Mouse (Mus musculus) retina, postnatal 7 days (tissue): ENCODE results near the gene Arhgef1.
"Not testable (repeated sequence)": the region's sequence is repeated elsewhere in the genome, so short reads cannot be mapped to it uniquely, and the experiment has no call there.

Experiments used
- DNase-seq: peaks from one replicate; pipeline ENCODE4 v3.0.0-alpha.2; 2012; ENCODE audit warnings: low read depth, low spot score

Gene Arhgef1

GRCm38 (mm10) chr7:24890281-24891216 is 12.2 kb upstream of the Arhgef1 start:
- peak; percentile 71 for DNase-seq

- DNase-seq = no peak
Observed at GRCm38 (mm10) chr7:24891241-24892124, 11.2 kb upstream of the Arhgef1 start.

GRCm38 (mm10) chr7:24892125-24892583 is 10.6 kb upstream of the Arhgef1 start:
- DNase-seq = no peak

GRCm38 (mm10) chr7:24895749-24896148 is 7.0 kb upstream of the Arhgef1 start:
- not testable (repeated sequence) for DNase-seq

- no peak for DNase-seq
Observed at GRCm38 (mm10) chr7:24896269-24896668, 6.4 kb upstream of the Arhgef1 start.

GRCm38 (mm10) chr7:24897224-24897623 is 5.5 kb upstream of the Arhgef1 start, which contains the start of gene Cd79a:
Cd79a (plus strand) TSS chr7:24897381.
- DNase-seq = no peak

- no peak for DNase-seq
Observed at GRCm38 (mm10) chr7:24897959-24898358, 4.8 kb upstream of the Arhgef1 start.

GRCm38 (mm10) chr7:24901114-24901513 is 1.6 kb upstream of the Arhgef1 start:
- no peak for DNase-seq

GRCm38 (mm10) chr7:24901842-24902241 is 870 bp upstream of the Arhgef1 start:
- no peak for DNase-seq

GRCm38 (mm10) chr7:24902264-24902629 is 465 bp upstream of the Arhgef1 start:
- DNase-seq = no peak

- no peak for DNase-seq
Observed at GRCm38 (mm10) chr7:24903444-24903825, 723 bp downstream of the Arhgef1 start.

GRCm38 (mm10) chr7:24904070-24904483 is 1.4 kb downstream of the Arhgef1 start:
- peak; percentile 92 for DNase-seq

GRCm38 (mm10) chr7:24904936-24905335 is 2.2 kb downstream of the Arhgef1 start:
- peak; percentile 52 for DNase-seq

GRCm38 (mm10) chr7:24906551-24906950 is 3.8 kb downstream of the Arhgef1 start:
- DNase-seq = no peak

- DNase-seq = no peak
Observed at GRCm38 (mm10) chr7:24907211-24907748, 4.6 kb downstream of the Arhgef1 start.

GRCm38 (mm10) chr7:24912480-24912879 is 9.8 kb downstream of the Arhgef1 start:
- no peak for DNase-seq

- no peak for DNase-seq
Observed at GRCm38 (mm10) chr7:24918763-24919323, 16.1 kb downstream of the Arhgef1 start.

GRCm38 (mm10) chr7:24919728-24920127 is 17.0 kb downstream of the Arhgef1 start:
- no peak for DNase-seq

GRCm38 (mm10) chr7:24930475-24930874 is 27.8 kb downstream of the Arhgef1 start:
- DNase-seq = no peak

GRCm38 (mm10) chr7:24931651-24932050 is 28.9 kb downstream of the Arhgef1 start:
- DNase-seq = no peak

GRCm38 (mm10) chr7:24943641-24944040 is 40.9 kb downstream of the Arhgef1 start:
- DNase-seq = no peak
